Mouse (Mus musculus) brain, embryonic 14.5 days (tissue): ENCODE results near the gene Ebf3.

Experiments
- CTCF ChIP-seq: fragments of 200-500 bp; IDR thresholded peaks from 2 replicates; pipeline ENCODE4 v1.5.1; 2012; ENCODE audit warnings: inconsistent platforms, mild to moderate bottlenecking, moderate library complexity, borderline replicate concordance; ENCODE audit not compliant: insufficient read depth, insufficient read length; ENCODE audit errors: extremely low read depth
- POLR2A ChIP-seq: fragments of 200-500 bp; IDR thresholded peaks from 2 replicates; pipeline ENCODE4 v1.6.1; 2012; ENCODE audit warnings: mild to moderate bottlenecking, inconsistent platforms, borderline replicate concordance; ENCODE audit not compliant: poor library complexity, insufficient read depth, insufficient read length, severe bottlenecking; ENCODE audit errors: extremely low read depth

GRCm38 (mm10) chr7:137316181-137316925 lies 2.1 kb upstream of the Ebf3 start:
- TF ChIP-seq POLR2A (no peak), CTCF (no peak)
